Mouse (Mus musculus) heart, adult 2 months (tissue): ENCODE data around the gene Cdk5r1.

Experiments used
- CTCF ChIP-seq: fragments of 200-600 bp; IDR thresholded peaks from 2 replicates; pipeline ENCODE4 v1.8.1; 2022; ENCODE audit warnings: antibody characterized with exemption, mild to moderate bottlenecking, moderate library complexity
- EP300 ChIP-seq: fragments of 200-500 bp; IDR thresholded peaks from 2 replicates; pipeline ENCODE4 v1.6.1; 2011; ENCODE audit warnings: low read depth, low read length, control low read depth; ENCODE audit not compliant: insufficient read depth
- POLR2A ChIP-seq: fragments of 200-500 bp; IDR thresholded peaks from 2 replicates; pipeline ENCODE4 v1.6.1; 2011; ENCODE audit warnings: mild to moderate bottlenecking, low read depth, low read length, control low read depth; ENCODE audit not compliant: insufficient read depth

GRCm38 (mm10) chr11:80477341-80478199 is 747 bp downstream of the Cdk5r1 start:
- TF ChIP-seq CTCF (no peak), POLR2A (no peak), EP300 (no peak)
